8 mouse cellular contexts compared by ENCODE assay signal in genomic region chr7:139467177-139467895, GRCm38 (mm10).
DNase-seq lines count a peak whose midpoint lies in the region; ATAC-seq and TF ChIP-seq lines count a peak whose summit lies in the region.

No protein-coding gene starts in this region.

- H3K4me2 ChIP-seq in limb, embryonic 14.5 days (replicated peaks; ENCODE audit: low read depth, low read length, severe bottlenecking) = no peak overlapping the region
- no peak overlapping the region for H3K4me2 ChIP-seq in midbrain, embryonic 16.5 days (ENCODE audit: low read length)

- no peak overlapping the region; the same call in 1 of the 2 replicates for H3K4me3 ChIP-seq in gastrocnemius, adult 2 months
- no peak overlapping the region for H3K4me3 ChIP-seq in limb, embryonic 14.5 days (replicated peaks; ENCODE audit: low read length)
- H3K4me3 ChIP-seq in midbrain, embryonic 16.5 days (ENCODE audit: low read depth, low read length) = no peak overlapping the region

- 64% methylated on average over 10 of the region's 10 CpGs for whole genome bisulfite sequencing in limb, embryonic 14.5 days
- WGBS in midbrain, embryonic 16.5 days = 75% methylated on average over 10 of the region's 10 CpGs

- no peak for TF ChIP-seq CTCF in gastrocnemius, adult 2 months (IDR thresholded peaks at IDR 0.05)

- 0 out of 2 replicates have a peak, but pooled peaks have one; percentile 5 for ATAC-seq in limb, embryonic 14.5 days (ENCODE audit: low FRiP score, low read depth)
- no peak for ATAC-seq in midbrain, embryonic 16.5 days

- no peak for DNase-seq in gastrocnemius, adult 2 months
- DNase-seq in gastrocnemius, postnatal 14 days = no peak
- peak; percentile 86 for DNase-seq in 416B (ENCODE audit: low read depth)
- peak; percentile 26 for DNase-seq in embryo, embryonic 11 days
- DNase-seq in limb, embryonic 14.5 days (ENCODE audit: low spot score) = no peak
- DNase-seq in T-cell, adult 2 months (ENCODE audit: low spot score) = no peak
- DNase-seq in left cerebral cortex, postnatal 14 days (ENCODE audit: low spot score in 2 of 2) = no peak

- H3K36me3 ChIP-seq in limb, embryonic 14.5 days (ENCODE audit: control insufficient read depth, insufficient read depth, low read length) = no peaks in the 10 kb centered on the region
- H3K36me3 ChIP-seq in midbrain, embryonic 16.5 days (ENCODE audit: control insufficient read depth, insufficient read depth, low read length) = no peaks in the 10 kb centered on the region

- peaks cover 18% of the 10 kb centered on the region for H3K4me1 ChIP-seq in limb, embryonic 14.5 days (ENCODE audit: control insufficient read depth, insufficient read depth, low read length)
- H3K4me1 ChIP-seq in midbrain, embryonic 16.5 days (ENCODE audit: control insufficient read depth, insufficient read depth, low read length) = peaks cover 2% of the 10 kb centered on the region; the same call in 1 of the 2 replicates

- no peaks in the 10 kb centered on the region for H3K9me3 ChIP-seq in limb, embryonic 14.5 days (ENCODE audit: control insufficient read depth, low read length)
- H3K9me3 ChIP-seq in midbrain, embryonic 16.5 days (replicated peaks; ENCODE audit: control insufficient read depth, low read length, poor library complexity, severe bottlenecking) = no peaks in the 10 kb centered on the region

- TF ChIP-seq POLR2A in limb, embryonic 14.5 days (IDR thresholded peaks at IDR 0.05; ENCODE audit: borderline replicate concordance, extremely low read depth, insufficient read depth, insufficient read length) = no peak

- H3K9ac ChIP-seq in limb, embryonic 14.5 days (ENCODE audit: low read depth, low read length, severe bottlenecking) = no peak overlapping the region
- H3K9ac ChIP-seq in midbrain, embryonic 16.5 days (ENCODE audit: low read depth, low read length) = no peak overlapping the region

- intact Hi-C loops in gastrocnemius, adult 2 months (cut with DNase I) = no loop called here
- intact Hi-C loops in gastrocnemius, postnatal 14 days (cut with DNase I; ENCODE audit: low total_unique reads) = no loop called here
- intact Hi-C loops in left cerebral cortex, postnatal 14 days (cut with DNase I) = no loop called here

- no peaks in the 10 kb centered on the region for H3K27me3 ChIP-seq in limb, embryonic 14.5 days (ENCODE audit: control insufficient read depth, insufficient read depth, low read length)
- H3K27me3 ChIP-seq in midbrain, embryonic 16.5 days (ENCODE audit: control insufficient read depth, insufficient read depth, low read depth, low read length) = no peaks in the 10 kb centered on the region

- H3K27ac ChIP-seq in gastrocnemius, adult 2 months = peak overlapping the region; percentile 81
- peak overlapping the region; percentile 55; the same call in 1 of the 2 replicates for H3K27ac ChIP-seq in limb, embryonic 14.5 days (replicated peaks; ENCODE audit: low read depth, low read length)
- H3K27ac ChIP-seq in midbrain, embryonic 16.5 days (ENCODE audit: low read length) = no peak overlapping the region

Comparison
In these comparisons a context has a peak if more than half of its experiments do, and no peak if none do; other contexts are left out.
1. DNase-seq: peak in 416B (single experiment) and embryo, embryonic 11 days (single experiment); none in gastrocnemius, adult 2 months (single experiment), gastrocnemius, postnatal 14 days (single experiment), limb, embryonic 14.5 days (single experiment), T-cell, adult 2 months (single experiment) and left cerebral cortex, postnatal 14 days (0 of 2).